Mouse (Mus musculus): ENCODE measurements around the gene Slc44a5. TPM values are rescaled to one million over a fixed set of nuclear protein-coding genes. Genes with fewer than 3 reads are reported as not detected.

Slc44a5 gene
- polyA plus RNA-seq, 1 experiment = not detected

- Histone ChIP-seq H3K4me3 (replicated peaks; ENCODE audit: extremely low read depth, low read depth, low read length) (no peak overlapping the region), H3K4me1 (ENCODE audit: control insufficient read depth, insufficient read depth, low read length) (no peaks in the 10 kb centered on the region)
- WGBS = 74% methylated on average over 1 of the region's 1 CpGs
- no peak for TF ChIP-seq CTCF (IDR thresholded peaks at IDR 0.05; ENCODE audit: insufficient read depth, low read length)
- no peak for TF ChIP-seq POLR2A (IDR thresholded peaks at IDR 0.05; ENCODE audit: borderline replicate concordance, extremely low read depth, low read depth, low read length)
- no peak for DNase-seq
Measured at GRCm38 (mm10) chr3:154173556-154173955, 200.3 kb downstream of the Slc44a5 start.

GRCm38 (mm10) chr3:154174031-154174430, 200.8 kb downstream of the Slc44a5 start:
- no peaks in the 10 kb centered on the region for H3K4me1 ChIP-seq (ENCODE audit: control insufficient read depth, insufficient read depth, low read length)
- 69% methylated on average over 9 of the region's 9 CpGs for whole genome bisulfite sequencing
- DNase-seq = no peak
- no peak overlapping the region for H3K4me3 ChIP-seq (replicated peaks; ENCODE audit: extremely low read depth, low read depth, low read length)
- TF ChIP-seq POLR2A (IDR thresholded peaks at IDR 0.05; ENCODE audit: borderline replicate concordance, extremely low read depth, low read depth, low read length) (no peak), CTCF (IDR thresholded peaks at IDR 0.05; ENCODE audit: insufficient read depth, low read length) (no peak)

DNA sequence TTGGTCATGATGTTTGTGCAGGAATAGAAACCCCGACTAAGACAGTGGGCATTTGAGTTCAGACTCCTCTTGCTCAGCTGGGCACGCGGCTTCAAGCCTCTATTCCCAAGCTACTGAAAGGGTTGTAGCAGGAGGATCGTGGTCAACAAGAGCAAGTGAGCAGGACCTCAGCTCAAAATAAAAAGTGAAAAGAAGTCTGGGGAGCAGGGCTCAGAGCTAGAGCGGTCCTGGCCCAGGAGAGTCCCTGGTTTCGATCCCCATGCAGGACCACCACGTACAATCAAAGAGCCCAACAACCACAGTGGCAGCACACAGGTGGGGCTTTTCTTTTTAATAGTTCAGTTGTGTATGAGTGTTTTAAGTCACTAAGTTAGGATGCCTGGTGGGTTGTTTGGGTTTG, 201.5 kb downstream of the Slc44a5 start:
- H3K4me3 ChIP-seq (replicated peaks; ENCODE audit: extremely low read depth, low read depth, low read length) = no peak overlapping the region
- TF ChIP-seq POLR2A (IDR thresholded peaks at IDR 0.05; ENCODE audit: borderline replicate concordance, extremely low read depth, low read depth, low read length) = no peak
- TF ChIP-seq CTCF (IDR thresholded peaks at IDR 0.05; ENCODE audit: insufficient read depth, low read length) = no peak
- WGBS = 84% methylated on average over 7 of the region's 7 CpGs
- no peak for DNase-seq
- H3K4me1 ChIP-seq (ENCODE audit: control insufficient read depth, insufficient read depth, low read length) = no peaks in the 10 kb centered on the region

- no peak overlapping the region for H3K4me3 ChIP-seq (replicated peaks; ENCODE audit: extremely low read depth, low read depth, low read length)
- no peaks in the 10 kb centered on the region for H3K4me1 ChIP-seq (ENCODE audit: control insufficient read depth, insufficient read depth, low read length)
- TF ChIP-seq CTCF (IDR thresholded peaks at IDR 0.05; ENCODE audit: insufficient read depth, low read length) = no peak
- no peak for TF ChIP-seq POLR2A (IDR thresholded peaks at IDR 0.05; ENCODE audit: borderline replicate concordance, extremely low read depth, low read depth, low read length)
- DNase-seq = no peak
- WGBS = 40% methylated on average over 8 of the region's 8 CpGs
Measured at GRCm38 (mm10) chr3:154177665-154178305, 204.5 kb downstream of the Slc44a5 start.

DNA sequence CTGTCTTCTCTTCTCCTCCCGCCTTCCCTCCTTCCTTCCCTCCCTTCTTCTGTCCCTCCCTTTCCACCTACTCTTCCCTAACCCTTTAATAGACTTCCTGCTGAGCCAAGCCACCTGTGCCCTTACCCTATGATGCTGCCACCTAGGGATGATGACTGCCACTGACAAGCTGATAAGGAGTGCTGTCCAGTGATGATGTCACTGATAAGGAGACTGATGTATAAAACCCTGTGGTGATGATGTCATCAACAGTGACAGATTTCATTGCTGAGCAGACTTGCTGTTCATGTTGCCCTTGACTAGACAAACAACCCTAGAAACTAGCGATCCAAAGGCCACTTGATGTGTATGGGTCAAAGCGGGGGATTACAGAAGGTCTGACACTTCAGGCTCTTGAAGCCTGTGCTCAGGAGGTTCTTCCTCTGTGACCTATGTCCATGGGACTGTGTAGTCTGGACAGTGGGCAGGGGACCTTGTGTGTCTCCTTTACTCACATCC, 206.2 kb downstream of the Slc44a5 start:
- DNase-seq = no peak
- TF ChIP-seq CTCF (IDR thresholded peaks at IDR 0.05; ENCODE audit: insufficient read depth, low read length) (no peak), POLR2A (IDR thresholded peaks at IDR 0.05; ENCODE audit: borderline replicate concordance, extremely low read depth, low read depth, low read length) (no peak)
- WGBS = 85% methylated on average over 2 of the region's 3 CpGs
- Histone ChIP-seq H3K4me3 (replicated peaks; ENCODE audit: extremely low read depth, low read depth, low read length) (no peak overlapping the region), H3K4me1 (ENCODE audit: control insufficient read depth, insufficient read depth, low read length) (no peaks in the 10 kb centered on the region)

GRCm38 (mm10) chr3:154182987-154183386, 209.8 kb downstream of the Slc44a5 start:
- no peak overlapping the region for H3K4me3 ChIP-seq (replicated peaks; ENCODE audit: extremely low read depth, low read depth, low read length)
- no peak for DNase-seq
- no peaks in the 10 kb centered on the region for H3K4me1 ChIP-seq (ENCODE audit: control insufficient read depth, insufficient read depth, low read length)
- 72% methylated on average over 7 of the region's 7 CpGs for WGBS
- TF ChIP-seq POLR2A (IDR thresholded peaks at IDR 0.05; ENCODE audit: borderline replicate concordance, extremely low read depth, low read depth, low read length) (no peak), CTCF (IDR thresholded peaks at IDR 0.05; ENCODE audit: insufficient read depth, low read length) (no peak)

DNA sequence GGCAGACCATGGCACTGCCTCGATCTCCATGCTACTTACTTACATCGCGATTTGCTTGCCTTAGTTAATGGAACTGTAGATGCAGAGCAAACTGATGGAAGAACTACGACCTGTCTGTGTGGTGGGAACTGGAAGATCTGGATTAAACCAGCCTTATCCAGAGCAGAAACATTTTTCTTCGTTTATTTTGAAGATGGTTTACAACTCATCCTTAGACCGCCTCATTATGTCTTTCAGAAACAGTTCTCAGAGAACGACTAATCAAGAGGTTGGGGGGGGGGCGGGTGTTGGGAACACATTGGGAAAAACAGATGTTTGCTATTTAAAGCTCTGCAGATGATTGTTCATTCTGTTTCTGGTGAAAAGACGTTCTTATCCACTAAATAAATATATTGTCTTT, 210.7 kb downstream of the Slc44a5 start:
- no peak overlapping the region for H3K4me3 ChIP-seq (replicated peaks; ENCODE audit: extremely low read depth, low read depth, low read length)
- H3K4me1 ChIP-seq (ENCODE audit: control insufficient read depth, insufficient read depth, low read length) = no peaks in the 10 kb centered on the region
- WGBS = 72% methylated on average over 9 of the region's 9 CpGs
- TF ChIP-seq CTCF (IDR thresholded peaks at IDR 0.05; ENCODE audit: insufficient read depth, low read length) (no peak), POLR2A (IDR thresholded peaks at IDR 0.05; ENCODE audit: borderline replicate concordance, extremely low read depth, low read depth, low read length) (no peak)
- no peak for DNase-seq

- H3K4me3 ChIP-seq (replicated peaks; ENCODE audit: extremely low read depth, low read depth, low read length) = no peak overlapping the region
- TF ChIP-seq POLR2A (IDR thresholded peaks at IDR 0.05; ENCODE audit: borderline replicate concordance, extremely low read depth, low read depth, low read length) (no peak), CTCF (IDR thresholded peaks at IDR 0.05; ENCODE audit: insufficient read depth, low read length) (no peak)
- no peaks in the 10 kb centered on the region for H3K4me1 ChIP-seq (ENCODE audit: control insufficient read depth, insufficient read depth, low read length)
- no peak for DNase-seq
- 51% methylated on average over 9 of the region's 9 CpGs for WGBS
Measured at GRCm38 (mm10) chr3:154188668-154189067, 215.4 kb downstream of the Slc44a5 start.

DNA sequence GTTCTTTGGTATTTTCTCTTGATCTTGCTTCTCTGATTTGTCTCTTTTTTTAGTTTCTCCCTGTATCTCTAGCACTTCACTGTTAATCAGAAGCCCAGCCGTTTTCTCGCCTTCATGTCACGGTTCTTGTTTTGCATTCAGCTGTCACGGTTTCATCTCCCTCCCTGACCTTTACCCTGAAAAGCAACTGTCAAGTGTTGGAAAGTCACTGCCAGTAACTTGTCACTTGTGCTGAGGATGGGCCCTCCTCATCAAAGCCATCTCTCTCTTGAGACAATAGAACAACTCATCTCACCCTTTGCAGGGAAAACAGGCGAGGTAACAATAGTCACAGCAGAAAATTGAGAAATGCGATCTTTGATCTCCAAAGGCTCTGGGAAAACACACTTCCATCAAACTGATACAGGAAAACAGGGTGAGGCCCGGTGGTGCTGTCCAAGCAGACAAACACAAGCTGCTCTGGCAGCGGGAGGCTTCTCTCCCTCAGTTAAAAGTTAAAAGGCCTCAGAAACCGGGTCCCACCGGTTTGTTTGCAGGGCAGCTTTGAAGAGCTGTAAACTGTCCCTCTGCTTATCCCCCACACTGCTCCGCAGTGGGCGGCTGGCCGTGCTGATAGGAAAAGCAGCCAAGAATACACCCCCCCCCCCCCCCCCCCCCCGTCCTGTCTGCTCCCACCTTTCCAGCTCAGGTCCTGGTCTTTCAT, 219.2 kb downstream of the Slc44a5 start:
- H3K4me3 ChIP-seq (replicated peaks; ENCODE audit: extremely low read depth, low read depth, low read length) = no peak overlapping the region
- no peaks in the 10 kb centered on the region for H3K4me1 ChIP-seq (ENCODE audit: control insufficient read depth, insufficient read depth, low read length)
- TF ChIP-seq POLR2A (IDR thresholded peaks at IDR 0.05; ENCODE audit: borderline replicate concordance, extremely low read depth, low read depth, low read length) = no peak
- TF ChIP-seq CTCF (IDR thresholded peaks at IDR 0.05; ENCODE audit: insufficient read depth, low read length) = no peak
- 26% methylated on average over 14 of the region's 14 CpGs for WGBS
- no peak for DNase-seq
